ENCODE assay signal across 30 mouse cellular contexts in the genomic region with DNA sequence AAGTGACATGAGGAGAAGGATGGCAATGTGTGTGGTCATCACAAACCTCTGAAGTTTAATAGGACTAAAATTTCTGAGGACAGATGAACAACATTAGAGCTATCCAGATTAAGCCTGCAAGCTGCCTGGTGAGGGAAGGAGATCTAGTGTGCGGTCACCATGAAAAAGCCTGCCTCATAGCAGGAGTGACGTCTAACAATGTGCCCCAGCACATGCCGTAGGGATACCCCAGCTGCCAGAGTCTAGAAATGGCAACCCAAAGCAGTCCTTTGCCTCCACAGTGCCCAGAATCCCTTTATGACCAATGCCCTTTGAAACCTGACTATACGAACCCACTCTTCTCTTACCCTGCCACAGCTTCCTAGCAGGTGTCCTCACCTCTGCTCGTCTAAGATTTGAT. TPM values are rescaled to one million over a fixed set of nuclear protein-coding genes. Genes with fewer than 3 reads are reported as not detected.
"Had no signal": no experiment of that assay in that cellular context is flagged by ENCODE, and none has a peak within 500 bp of the region (broad histone marks: within the 10 kb centered on the region; RNA-seq: fewer than 3 reads in every experiment).

No protein-coding gene starts in this region.

- DNase-seq: cerebellum, adult 8-10 months; cerebellum, adult 9-10 months; cerebellum, adult 9-11 months; cerebellum, postnatal 10 days; cerebellum, postnatal 14 days; cerebellum, postnatal 25 days; cerebellum, postnatal 36 days; embryo, embryonic 11 days; forebrain, postnatal 0 days; gastrocnemius, adult 2 months; gastrocnemius, postnatal 10 days; gastrocnemius, postnatal 14 days; gastrocnemius, postnatal 25 days; gastrocnemius, postnatal 36 days; heart, adult 11 months; heart, adult 18-20 months; heart, adult 2 months had no signal

- H3K9ac ChIP-seq: embryonic facial prominence, embryonic 12.5 days; embryonic facial prominence, embryonic 13.5 days; embryonic facial prominence, embryonic 15.5 days; forebrain, embryonic 12.5 days; forebrain, embryonic 13.5 days; forebrain, embryonic 15.5 days; forebrain, postnatal 0 days had no signal

- H3K4me1 ChIP-seq: embryonic facial prominence, embryonic 15.5 days; forebrain, embryonic 15.5 days had no signal

- H3K4me3 ChIP-seq: embryonic facial prominence, embryonic 10.5 days; embryonic facial prominence, embryonic 12.5 days; embryonic facial prominence, embryonic 13.5 days; embryonic facial prominence, embryonic 15.5 days; erythroblast, embryonic 14.5 days; forebrain, embryonic 10.5 days; forebrain, embryonic 12.5 days; forebrain, embryonic 13.5 days; forebrain, embryonic 15.5 days; gastrocnemius, adult 2 months; heart, adult 2 months had no signal

- H3K36me3 ChIP-seq: embryonic facial prominence, embryonic 10.5 days; embryonic facial prominence, embryonic 12.5 days; embryonic facial prominence, embryonic 13.5 days; embryonic facial prominence, embryonic 15.5 days; forebrain, embryonic 10.5 days; forebrain, embryonic 12.5 days; forebrain, embryonic 15.5 days had no signal

- H3K27me3 ChIP-seq: embryonic facial prominence, embryonic 12.5 days; embryonic facial prominence, embryonic 13.5 days; embryonic facial prominence, embryonic 15.5 days; forebrain, embryonic 12.5 days; forebrain, embryonic 13.5 days; forebrain, embryonic 15.5 days had no signal

- H3K9me3 ChIP-seq: embryonic facial prominence, embryonic 10.5 days; embryonic facial prominence, embryonic 12.5 days; embryonic facial prominence, embryonic 13.5 days; embryonic facial prominence, embryonic 15.5 days; forebrain, embryonic 10.5 days; forebrain, embryonic 12.5 days; forebrain, embryonic 13.5 days; forebrain, embryonic 15.5 days had no signal

- ATAC-seq: forebrain, embryonic 13.5 days; forebrain, embryonic 14.5 days; forebrain, embryonic 15.5 days; forebrain, embryonic 16.5 days; forebrain, postnatal 0 days had no signal

- H3K27ac ChIP-seq: embryonic facial prominence, embryonic 10.5 days; embryonic facial prominence, embryonic 12.5 days; embryonic facial prominence, embryonic 13.5 days; embryonic facial prominence, embryonic 15.5 days; forebrain, embryonic 10.5 days; forebrain, embryonic 12.5 days; forebrain, embryonic 13.5 days; forebrain, embryonic 15.5 days; gastrocnemius, adult 2 months; heart, adult 2 months had no signal

- H3K4me2 ChIP-seq: embryonic facial prominence, embryonic 12.5 days; embryonic facial prominence, embryonic 13.5 days; embryonic facial prominence, embryonic 15.5 days; forebrain, embryonic 12.5 days; forebrain, embryonic 13.5 days; forebrain, embryonic 15.5 days had no signal

RNA-seq across cellular contexts. Expression of a gene that starts 46.8 kb away (rescaled TPM):
- total RNA-seq: common myeloid progenitor, adult 5-6 weeks; granulocyte monocyte progenitor cell, adult 5-6 weeks had no signal
- polyA plus RNA-seq: erythroblast, embryonic 14.5 days had no signal
